Mouse (Mus musculus): ENCODE measurements around the gene Majin.

GRCm38 (mm10) chr19:6235084-6236052 lies 51.2 kb downstream of the Majin start, which contains the start of gene Ppp2r5b:
- TF ChIP-seq CTCF (IDR thresholded peaks at IDR 0.05; ENCODE audit: low read depth, low read length) (peak; percentile 57), POLR2A (IDR thresholded peaks at IDR 0.05; ENCODE audit: extremely low read depth, insufficient read depth, low read length) (0 out of 2 replicates have a peak, but pooled peaks have one; percentile 22)

All from liver, adult 2 months (tissue).